ENCODE assay signal across 7 mouse cellular contexts in the genomic region with DNA sequence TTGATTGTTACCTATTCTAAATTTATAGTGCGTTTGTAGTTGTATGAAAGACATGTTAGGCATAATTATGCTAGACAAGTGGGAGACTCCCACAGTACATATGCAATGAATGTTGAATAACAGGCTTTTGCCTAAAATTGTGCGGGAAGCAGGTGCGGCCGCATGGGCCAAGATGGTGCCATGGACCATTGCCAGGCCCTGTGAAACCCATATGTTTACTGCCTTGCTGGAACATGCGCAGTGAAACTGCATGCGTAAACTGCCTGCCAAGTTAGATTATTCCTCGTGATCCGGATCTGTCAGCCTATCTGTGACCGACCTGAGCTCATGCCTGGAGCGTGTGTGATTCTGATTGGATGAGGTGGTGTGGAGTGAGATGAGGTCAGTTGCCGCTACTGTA. TPM values are rescaled to one million over a fixed set of nuclear protein-coding genes. Genes with fewer than 3 reads are reported as not detected.
DNase-seq lines count a peak whose midpoint lies in the region; ATAC-seq and TF ChIP-seq lines count a peak whose summit lies in the region.
"Not testable (repeated sequence)": the region's sequence is repeated elsewhere in the genome, so short reads cannot be mapped to it uniquely, and the experiment has no call there.

No protein-coding gene starts in this region.

- DNase-seq in brain, embryonic 14.5 days (ENCODE audit: low read depth) = peak; percentile 86
- DNase-seq in cerebellum, adult 2 months = peak; percentile 71 to 78
- DNase-seq in cerebellum, postnatal 25 days = peak; percentile 67 to 82
- peak; percentile 81 for DNase-seq in forebrain, postnatal 0 days
- DNase-seq in layer of hippocampus, adult 2 months (ENCODE audit: low spot score in 2 of 2) = peak; percentile 27 to 67
- DNase-seq in layer of hippocampus, postnatal 36 days = peak; percentile 41 to 50
- DNase-seq in right cerebral cortex, postnatal 14 days = peak; percentile 51

- not testable (repeated sequence) for H3K4me1 ChIP-seq in cerebellum, adult 2 months (ENCODE audit: control insufficient read depth, insufficient read depth, low read length); forebrain, postnatal 0 days (ENCODE audit: insufficient read depth)

- not testable (repeated sequence) for H3K4me2 ChIP-seq in forebrain, postnatal 0 days (ENCODE audit: low read depth)

- TF ChIP-seq CTCF in brain, embryonic 14.5 days (IDR thresholded peaks at IDR 0.05; ENCODE audit: borderline replicate concordance, extremely low read depth, insufficient read depth, insufficient read length); cerebellum, adult 2 months (IDR thresholded peaks at IDR 0.05; ENCODE audit: borderline replicate concordance, insufficient read depth, low read depth, low read length); forebrain, postnatal 0 days (IDR thresholded peaks at IDR 0.05; ENCODE audit: low read depth); layer of hippocampus, adult 2 months (conservative IDR thresholded peaks at IDR 0.05): not testable (repeated sequence)

- H3K4me3 ChIP-seq in cerebellum, adult 2 months (replicated peaks; ENCODE audit: insufficient read depth, low read depth, low read length); forebrain, postnatal 0 days (ENCODE audit: low read depth, low read length); layer of hippocampus, adult 2 months: not testable (repeated sequence)

- WGBS in cerebellum, adult 2 months = 15% methylated on average over 11 of the region's 11 CpGs
- WGBS in forebrain, postnatal 0 days = 62% methylated on average over 11 of the region's 11 CpGs

- not testable (repeated sequence) for H3K9ac ChIP-seq in forebrain, postnatal 0 days

- not testable (repeated sequence) for H3K27ac ChIP-seq in cerebellum, adult 2 months (ENCODE audit: insufficient read depth, low read length); forebrain, postnatal 0 days (ENCODE audit: low read depth, low read length); layer of hippocampus, adult 2 months

- ATAC-seq in forebrain, postnatal 0 days = peak; percentile 91

- H3K9me3 ChIP-seq in forebrain, postnatal 0 days (ENCODE audit: low read length) = not testable (repeated sequence)

- H3K27me3 ChIP-seq in cerebellum, adult 2 months (ENCODE audit: control insufficient read depth, insufficient read depth, low read length); forebrain, postnatal 0 days (ENCODE audit: insufficient read depth, low read length): not testable (repeated sequence)

- TF ChIP-seq POLR2A in brain, embryonic 14.5 days (IDR thresholded peaks at IDR 0.05; ENCODE audit: borderline replicate concordance, extremely low read depth, insufficient read depth, insufficient read length, poor library complexity, severe bottlenecking); cerebellum, adult 2 months (IDR thresholded peaks at IDR 0.05; ENCODE audit: borderline replicate concordance, insufficient read depth, low read length): not testable (repeated sequence)

- not testable (repeated sequence) for H3K36me3 ChIP-seq in forebrain, postnatal 0 days (ENCODE audit: insufficient read depth)

RNA-seq across cellular contexts. Expression of gene Ppp6c, which starts 26.0 kb away (rescaled TPM):
- 50.7 and 53.1 TPM in 2 replicates for polyA plus RNA-seq in brain, embryonic 14.5 days (2012; rRNA removed)
- 50.9 and 51.9 TPM in 2 replicates for polyA plus RNA-seq in cerebellum, adult 2 months (2012; rRNA removed)
- total RNA-seq in forebrain, postnatal 0 days (2014; rRNA removed) = 47.6 and 57.2 TPM in 2 replicates
- polyA plus RNA-seq in forebrain, postnatal 0 days (2015; fragmentation: Nextera tagmentation; extraction: Ambion mirVana) = 51.1 and 54.5 TPM in 2 replicates
- total RNA-seq in layer of hippocampus, adult 2 months (2021) = 10 to 100 TPM; 62.1 to 66.3 TPM
- 10 to 100 TPM; 65.9 to 66.6 TPM for total RNA-seq in layer of hippocampus, postnatal 36 days (2021)
